In the genomic region with DNA sequence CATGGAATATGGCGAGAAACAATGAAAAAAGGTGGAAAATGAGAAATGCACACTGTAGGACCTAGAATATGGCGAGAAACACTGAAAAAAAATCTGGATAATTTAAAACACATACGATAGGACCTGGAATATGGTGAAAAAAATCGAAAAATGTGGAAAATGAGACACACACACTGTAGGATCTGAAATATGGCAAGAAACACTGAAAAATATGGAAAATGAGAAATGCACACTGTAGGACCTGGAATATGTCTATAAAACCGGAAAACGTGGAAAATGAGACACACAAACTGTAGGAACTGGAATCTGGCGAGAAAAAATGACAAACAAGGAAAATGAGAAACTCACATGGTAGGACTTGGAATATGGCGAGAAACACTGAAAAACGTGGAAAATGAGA, we compare ENCODE assay signal across 10 mouse cellular contexts.
DNase-seq lines count a peak whose midpoint lies in the region; ATAC-seq and TF ChIP-seq lines count a peak whose summit lies in the region.
"Had no signal": no experiment of that assay in that cellular context is flagged by ENCODE, and none has a peak within 500 bp of the region (broad histone marks: within the 10 kb centered on the region; RNA-seq: fewer than 3 reads in every experiment).

No protein-coding gene starts in this region.

- H3K9ac ChIP-seq in kidney, embryonic 16.5 days (replicated peaks; ENCODE audit: low read length): no peak overlapping the region
- H3K9ac ChIP-seq in hindbrain, embryonic 14.5 days: no peak overlapping the region
- no peak overlapping the region for H3K9ac ChIP-seq in midbrain, postnatal 0 days (replicated peaks; ENCODE audit: low read length, poor library complexity, severe bottlenecking)

- H3K4me2 ChIP-seq in kidney, embryonic 16.5 days (replicated peaks; ENCODE audit: low read depth, low read length): no peak overlapping the region
- H3K4me2 ChIP-seq in hindbrain, embryonic 14.5 days (replicated peaks): no peak overlapping the region
- H3K4me2 ChIP-seq in midbrain, postnatal 0 days (ENCODE audit: low read depth, low read length, poor library complexity, severe bottlenecking): no peak overlapping the region

- no peak overlapping the region for H3K4me3 ChIP-seq in kidney, embryonic 16.5 days (ENCODE audit: low read length)
- H3K4me3 ChIP-seq in hindbrain, embryonic 14.5 days (replicated peaks; ENCODE audit: low read length): no peak overlapping the region
- no peak overlapping the region for H3K4me3 ChIP-seq in midbrain, postnatal 0 days (ENCODE audit: low read depth, low read length)
- H3K4me3 ChIP-seq: erythroblast, embryonic 14.5 days had no signal

- H3K27me3 ChIP-seq in kidney, embryonic 16.5 days (ENCODE audit: insufficient read depth, low read length): no peaks in the 10 kb centered on the region
- H3K27me3 ChIP-seq in hindbrain, embryonic 14.5 days (ENCODE audit: control insufficient read depth, insufficient read depth, low read length): no peaks in the 10 kb centered on the region
- H3K27me3 ChIP-seq in midbrain, postnatal 0 days (ENCODE audit: insufficient read depth, low read length): no peaks in the 10 kb centered on the region

- TF ChIP-seq CTCF in midbrain, postnatal 0 days (IDR thresholded peaks at IDR 0.05): no peak

- no peaks in the 10 kb centered on the region for H3K36me3 ChIP-seq in kidney, embryonic 16.5 days (ENCODE audit: insufficient read depth, low read length)
- no peaks in the 10 kb centered on the region for H3K36me3 ChIP-seq in hindbrain, embryonic 14.5 days (replicated peaks; ENCODE audit: control insufficient read depth, insufficient read depth)
- no peaks in the 10 kb centered on the region for H3K36me3 ChIP-seq in midbrain, postnatal 0 days (ENCODE audit: insufficient read depth, low read length)

- WGBS in kidney, embryonic 16.5 days: 81% methylated on average over 9 of the region's 9 CpGs
- WGBS in hindbrain, embryonic 14.5 days: 80% methylated on average over 9 of the region's 9 CpGs
- WGBS in midbrain, postnatal 0 days: 77% methylated on average over 9 of the region's 9 CpGs

- peaks cover 22% of the 10 kb centered on the region for H3K9me3 ChIP-seq in kidney, embryonic 16.5 days (ENCODE audit: low read length)
- peaks cover 40% of the 10 kb centered on the region for H3K9me3 ChIP-seq in hindbrain, embryonic 14.5 days (ENCODE audit: control insufficient read depth, low read length)
- peaks cover 27% of the 10 kb centered on the region for H3K9me3 ChIP-seq in midbrain, postnatal 0 days (ENCODE audit: low read length)

- DNase-seq in kidney, adult 18-20 months: no peak
- peak; percentile 14 for DNase-seq in R1 (ENCODE audit: low read depth, low spot score)
- no peak for DNase-seq in hindbrain, embryonic 14.5 days (ENCODE audit: low spot score)
- no peak for DNase-seq in midbrain, postnatal 0 days (ENCODE audit: low spot score)
- DNase-seq in left cerebral cortex, postnatal 25 days (ENCODE audit: low spot score in 2 of 2): no peak
- no peak for DNase-seq in layer of hippocampus, adult 11-12 months (ENCODE audit: low spot score)
- no peak for DNase-seq in left cerebral cortex, postnatal 10 days (ENCODE audit: extremely low spot score in 1 of 2, low spot score in 2 of 2)
- DNase-seq: lung, postnatal 14 days had no signal

- ATAC-seq in kidney, embryonic 16.5 days (ENCODE audit: low FRiP score, low TSS enrichment): peak; percentile 65; the same call in 1 of the 2 replicates
- ATAC-seq in hindbrain, embryonic 14.5 days (ENCODE audit: low FRiP score): peak; percentile 74
- peak; percentile 70; the same call in 1 of the 2 replicates for ATAC-seq in midbrain, postnatal 0 days (ENCODE audit: low FRiP score)

- intact Hi-C loops in left cerebral cortex, postnatal 25 days (cut with DNase I): no loop called here
- intact Hi-C loops in left cerebral cortex, postnatal 10 days (cut with DNase I): no loop called here

- H3K4me1 ChIP-seq in kidney, embryonic 16.5 days (ENCODE audit: insufficient read depth, low read length): no peaks in the 10 kb centered on the region
- no peaks in the 10 kb centered on the region for H3K4me1 ChIP-seq in hindbrain, embryonic 14.5 days (replicated peaks; ENCODE audit: control insufficient read depth, insufficient read depth, low read length)
- no peaks in the 10 kb centered on the region for H3K4me1 ChIP-seq in midbrain, postnatal 0 days (ENCODE audit: insufficient read depth, low read length)

- H3K27ac ChIP-seq in kidney, embryonic 16.5 days (ENCODE audit: low read length): no peak overlapping the region
- no peak overlapping the region for H3K27ac ChIP-seq in hindbrain, embryonic 14.5 days
- no peak overlapping the region for H3K27ac ChIP-seq in midbrain, postnatal 0 days (ENCODE audit: low read depth, low read length)
